Mouse (Mus musculus) brain, embryonic 14.5 days (tissue): ENCODE measurements around the gene Ddias.

ENCODE experiments used
- CTCF ChIP-seq: fragments of 200-500 bp; IDR thresholded peaks from 2 replicates; pipeline ENCODE4 v1.5.1; 2012; ENCODE audit warnings: inconsistent platforms, mild to moderate bottlenecking, moderate library complexity, borderline replicate concordance; ENCODE audit not compliant: insufficient read depth, insufficient read length; ENCODE audit errors: extremely low read depth
- POLR2A ChIP-seq: fragments of 200-500 bp; IDR thresholded peaks from 2 replicates; pipeline ENCODE4 v1.6.1; 2012; ENCODE audit warnings: mild to moderate bottlenecking, inconsistent platforms, borderline replicate concordance; ENCODE audit not compliant: poor library complexity, insufficient read depth, insufficient read length, severe bottlenecking; ENCODE audit errors: extremely low read depth

GRCm38 (mm10) chr7:92886801-92887200 lies 12.8 kb upstream of the Ddias start:
- TF ChIP-seq CTCF (no peak), POLR2A (no peak)
